Mouse (Mus musculus) brain, embryonic 14.5 days (tissue): ENCODE measurements around the gene Rdh12. TPM values are rescaled to one million over a fixed set of nuclear protein-coding genes. Genes with fewer than 3 reads are reported as not detected.

ENCODE experiments used
- DNase-seq: peaks from one replicate; pipeline ENCODE4 v3.0.0-alpha.2; 2011; ENCODE audit warnings: low read depth
- CTCF ChIP-seq: fragments of 200-500 bp; IDR thresholded peaks from 2 replicates; pipeline ENCODE4 v1.5.1; 2012; ENCODE audit warnings: inconsistent platforms, mild to moderate bottlenecking, moderate library complexity, borderline replicate concordance; ENCODE audit not compliant: insufficient read depth, insufficient read length; ENCODE audit errors: extremely low read depth
- POLR2A ChIP-seq: fragments of 200-500 bp; IDR thresholded peaks from 2 replicates; pipeline ENCODE4 v1.6.1; 2012; ENCODE audit warnings: mild to moderate bottlenecking, inconsistent platforms, borderline replicate concordance; ENCODE audit not compliant: poor library complexity, insufficient read depth, insufficient read length, severe bottlenecking; ENCODE audit errors: extremely low read depth
- polyA plus RNA-seq: library from polyadenylated mRNA; depleted of rRNA; stranded (reverse); fragments of >200 nt; gene quantifications from 2 replicates; pipeline ENCODE4 v1.2.3, GENCODE M21; 2012; rRNA removed

Gene Rdh12
- polyA plus RNA-seq, 1 experiment = 1.1 TPM

- DNase-seq = no peak
- TF ChIP-seq CTCF = no peak
- no peak for TF ChIP-seq POLR2A
Measured at GRCm38 (mm10) chr12:79254975-79255374, 46.3 kb downstream of the Rdh12 start.

DNA sequence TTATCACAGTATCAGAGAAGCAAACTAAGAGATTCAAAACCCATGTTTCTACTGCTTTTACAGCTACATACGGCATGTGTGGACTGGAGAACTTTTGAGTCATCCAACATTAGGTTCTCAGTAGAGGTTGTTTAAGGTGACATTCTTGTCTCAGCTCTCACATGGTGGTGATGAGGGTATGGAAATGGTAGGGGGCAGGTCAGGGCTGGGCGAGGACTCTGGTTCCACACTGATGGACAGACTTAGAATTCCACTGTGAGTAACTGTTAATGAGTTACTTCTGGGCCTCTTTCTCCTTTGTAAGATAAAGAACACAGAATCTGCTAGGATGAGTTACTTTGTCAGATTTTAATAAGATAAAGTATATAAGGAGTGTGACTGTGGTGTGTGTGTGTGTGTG is 51.4 kb downstream of the Rdh12 start:
- TF ChIP-seq CTCF = no peak
- no peak for TF ChIP-seq POLR2A
- no peak for DNase-seq

DNA sequence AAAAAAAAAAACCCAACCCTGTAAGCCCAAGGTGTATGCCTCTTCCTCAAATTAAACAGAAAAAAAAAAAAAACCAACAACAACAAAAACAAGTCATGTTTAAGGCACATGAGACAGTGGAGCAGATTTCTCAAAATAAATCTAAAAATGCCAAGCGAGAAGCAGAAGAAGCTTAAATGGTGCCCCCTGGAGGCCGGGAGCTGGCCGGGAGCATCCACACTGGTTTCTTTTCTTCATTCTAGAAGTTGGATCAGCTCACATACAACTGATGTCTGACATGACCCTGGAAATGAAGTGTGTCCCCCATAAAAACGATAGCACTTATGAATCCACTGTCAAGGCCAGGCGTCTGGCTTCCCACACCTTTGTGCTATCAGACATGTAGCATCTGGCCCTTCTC is 52.3 kb downstream of the Rdh12 start:
- peak; percentile 67 for TF ChIP-seq CTCF
- TF ChIP-seq POLR2A = no peak
- DNase-seq = peak; percentile 48

Other genes starting within 250 kb of the Rdh12 start
- 72.6 and 93.2 TPM in 2 replicates for gene Tmem229b, start 201.3 kb upstream of the Rdh12 start, polyA plus RNA-seq
- gene Plekhh1, start 179.8 kb upstream of the Rdh12 start, polyA plus RNA-seq = 6.1 and 6.8 TPM in 2 replicates
- 12.8 and 15.7 TPM in 2 replicates for gene Pigh, start 119.3 kb upstream of the Rdh12 start, polyA plus RNA-seq
- gene Arg2, start 78.1 kb upstream of the Rdh12 start, polyA plus RNA-seq = 16.2 and 18.0 TPM in 2 replicates
- gene Vti1b, start 36.2 kb upstream of the Rdh12 start, polyA plus RNA-seq = 68.0 and 77.7 TPM in 2 replicates
- 24.3 and 25.9 TPM in 2 replicates for gene Rdh11, start 16.6 kb upstream of the Rdh12 start, polyA plus RNA-seq
- 25.0 and 26.0 TPM in 2 replicates for gene Zfyve26, start 87.4 kb downstream of the Rdh12 start, polyA plus RNA-seq
- 0.67 and 1.1 TPM in 2 replicates for gene Rad51b, start 88.4 kb downstream of the Rdh12 start, polyA plus RNA-seq